Mouse (Mus musculus): ENCODE measurements around the gene Hs1bp3.
A peak's percentile ranks its signal among the peaks of the same experiment; 100 is the strongest.

Hs1bp3 gene

DNA sequence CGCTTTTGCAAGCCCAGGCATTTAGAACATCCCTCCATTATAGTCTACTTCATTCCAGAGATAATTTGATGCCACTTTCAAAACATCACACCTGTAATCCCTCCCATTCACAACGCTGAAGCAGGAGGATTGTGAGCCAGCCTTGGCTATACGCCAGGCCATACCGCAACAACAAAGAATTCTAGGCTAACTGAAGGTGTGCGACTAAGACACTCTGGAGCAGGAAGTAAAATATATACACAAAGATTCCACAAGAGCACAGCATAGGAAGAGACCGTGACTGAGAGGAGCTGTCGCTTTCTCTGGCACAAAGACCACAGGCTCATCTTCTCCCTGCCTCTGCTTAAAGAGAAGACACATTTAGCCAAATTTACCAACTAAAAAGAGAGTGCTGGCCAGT is 49.2 kb downstream of the Hs1bp3 start:
- DNase-seq (ENCODE audit: low read depth) = no peak

DNA sequence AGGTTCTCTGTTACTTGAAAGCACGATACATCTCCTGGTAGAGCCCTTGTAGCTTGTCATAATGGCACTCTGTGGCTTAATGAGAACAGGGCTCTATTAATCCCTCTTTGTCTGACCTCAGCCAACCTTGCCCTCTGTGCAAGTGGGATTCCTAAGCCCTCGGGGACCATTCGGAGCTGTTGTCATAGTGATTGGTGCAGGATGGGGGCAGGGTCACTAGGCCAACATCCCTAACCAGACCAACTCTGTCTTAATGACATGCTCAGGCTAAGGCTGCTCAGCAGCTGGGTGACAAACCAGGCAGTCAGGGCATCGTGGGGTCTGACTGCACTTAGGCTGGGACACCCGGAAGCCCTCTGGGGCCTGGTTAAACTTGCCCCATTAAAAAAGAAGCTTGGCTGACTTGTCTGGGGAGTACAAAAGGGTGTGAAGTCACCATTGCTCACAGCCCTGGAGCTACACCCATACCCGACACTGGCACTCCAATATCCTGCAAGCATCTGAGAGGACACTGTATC is 51.1 kb downstream of the Hs1bp3 start:
- DNase-seq (ENCODE audit: low read depth) = no peak

DNA sequence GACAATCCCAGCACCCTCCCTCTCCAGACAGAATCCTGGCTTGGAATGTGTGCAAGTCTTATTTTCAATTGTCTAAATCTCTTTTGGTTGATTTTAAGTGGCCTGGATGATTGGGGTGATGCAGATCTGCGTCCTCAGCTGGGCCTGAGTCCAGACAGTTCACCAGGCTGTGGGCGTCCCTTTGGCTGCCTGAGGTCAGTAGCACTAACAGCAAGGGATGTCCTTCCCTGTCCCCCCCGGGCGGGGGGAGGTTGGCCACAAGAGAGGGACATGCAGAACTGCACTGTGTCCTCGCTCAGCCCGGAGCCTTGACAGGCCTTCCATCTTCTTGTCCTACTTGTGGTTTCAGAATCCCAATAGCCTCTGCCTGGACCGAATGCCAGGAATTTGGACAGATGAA is 52.1 kb downstream of the Hs1bp3 start:
- no peak for DNase-seq (ENCODE audit: low read depth)

DNA sequence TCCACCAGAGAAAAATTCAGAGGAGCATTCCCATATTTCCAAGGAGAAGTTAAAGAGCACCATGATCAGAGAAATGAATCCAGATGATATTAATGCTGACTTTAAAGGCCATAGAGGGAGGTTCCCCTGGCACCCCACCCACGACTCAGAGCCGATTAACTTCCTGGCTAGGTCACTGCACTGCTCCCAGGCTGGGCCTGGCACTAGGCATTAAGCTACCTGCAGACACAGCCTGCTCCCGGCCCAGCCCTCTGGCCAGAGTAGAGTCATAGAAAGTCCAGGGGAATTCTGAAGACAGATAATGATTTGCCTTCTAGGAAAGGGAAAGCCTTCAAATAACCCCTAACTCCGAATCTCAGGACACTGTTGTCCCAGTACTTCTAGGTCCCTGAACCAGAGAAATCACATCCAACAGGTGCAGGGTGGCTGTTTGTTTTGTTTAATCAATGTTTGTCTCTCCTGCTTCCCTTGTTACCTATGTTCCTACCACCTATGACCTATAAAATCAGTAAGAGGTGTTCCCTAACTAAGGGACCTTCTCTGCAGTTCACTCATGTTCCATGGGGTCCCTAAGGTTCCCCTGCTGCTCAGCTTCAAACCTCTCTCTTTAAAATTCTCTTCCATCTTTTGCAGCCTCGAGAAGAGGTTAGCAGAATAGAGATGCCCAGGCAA is 52.8 kb downstream of the Hs1bp3 start:
- DNase-seq (ENCODE audit: low read depth) = no peak

DNA sequence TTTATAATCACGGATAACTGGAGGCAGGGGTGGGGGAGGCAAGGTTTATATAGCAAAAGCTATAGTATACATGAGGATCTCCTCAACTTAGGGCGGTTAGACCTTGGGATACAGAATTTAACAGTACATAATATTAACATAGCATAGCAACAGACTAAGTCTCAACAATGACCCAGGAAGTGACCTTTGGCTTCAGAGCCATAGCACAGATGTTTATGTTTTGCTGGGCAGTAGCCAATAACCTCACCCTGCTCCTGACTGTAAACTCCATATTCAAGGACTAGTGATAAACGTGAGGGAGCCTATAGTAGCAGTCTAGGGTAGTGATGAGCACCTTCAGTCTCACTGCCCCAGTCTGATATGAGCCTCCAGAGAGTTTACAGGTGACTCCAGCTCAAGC is 53.5 kb downstream of the Hs1bp3 start:
- no peak for DNase-seq (ENCODE audit: low read depth)

DNA sequence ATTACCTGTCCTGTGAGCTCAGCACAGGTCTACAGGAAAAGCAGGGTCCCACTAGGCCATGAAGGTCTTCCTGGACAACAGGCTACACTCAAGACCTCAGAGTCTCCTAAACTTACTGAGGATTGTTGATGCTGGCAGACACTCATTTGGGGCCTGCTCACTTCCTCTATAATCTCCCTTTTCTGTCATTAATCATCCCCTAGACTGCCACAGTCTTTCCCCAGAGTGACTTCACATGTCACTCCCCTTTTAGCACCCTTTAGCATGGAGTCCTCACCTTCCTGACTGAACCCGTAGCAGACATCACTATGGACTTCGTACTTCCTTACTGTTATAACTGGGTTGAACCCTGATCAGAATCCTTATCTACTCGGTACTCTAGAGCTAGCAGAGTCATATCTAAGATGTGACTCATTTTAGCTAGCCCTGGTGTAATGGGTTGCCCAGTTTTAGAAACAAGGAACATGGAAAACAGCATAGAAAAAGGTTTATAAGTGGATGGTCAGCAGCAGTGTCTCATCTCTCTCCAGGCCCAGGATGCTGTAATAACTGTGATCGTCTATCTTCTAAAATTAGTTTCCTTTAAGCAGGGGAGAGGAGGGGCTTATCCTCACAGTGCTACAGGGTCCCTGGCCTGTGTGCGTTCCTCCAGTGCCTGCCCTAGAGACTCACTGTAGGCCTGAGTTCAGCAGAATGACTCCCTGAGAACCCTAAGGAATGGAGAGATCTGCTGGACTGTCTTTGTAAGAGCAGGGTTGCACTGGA is 58.7 kb downstream of the Hs1bp3 start:
- no peak for DNase-seq (ENCODE audit: low read depth)

DNA sequence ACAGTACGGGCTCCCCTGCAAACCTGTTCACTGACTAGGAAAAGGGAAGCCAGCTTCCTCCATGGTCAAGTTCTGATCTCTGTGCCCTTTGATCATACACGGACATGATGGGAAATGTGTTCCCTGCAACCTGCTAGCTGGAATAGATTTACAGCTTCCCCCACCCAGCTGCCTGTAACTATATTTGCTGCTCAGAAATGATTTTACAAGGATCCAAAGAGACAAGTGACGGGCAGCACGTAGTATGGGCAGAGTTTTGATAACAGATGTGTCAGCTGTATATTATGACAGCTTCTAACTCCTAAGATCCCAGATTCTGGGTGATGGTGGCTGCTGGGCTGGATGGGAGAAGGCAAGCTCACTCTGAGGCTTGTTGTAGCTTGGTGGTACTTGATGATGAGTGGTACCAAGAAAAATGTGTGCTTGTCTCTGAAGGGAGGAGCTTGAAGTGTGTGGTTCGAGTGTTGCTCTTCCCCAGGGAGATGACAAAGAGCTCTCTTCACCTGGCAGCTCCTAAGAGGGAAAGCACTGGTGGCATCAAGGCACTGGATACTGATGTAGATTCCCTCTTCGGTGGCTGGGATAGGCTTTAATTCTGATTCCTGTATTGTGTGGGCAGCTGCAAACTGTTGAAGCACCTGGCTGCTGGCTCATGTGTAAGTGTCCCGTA is 59.4 kb downstream of the Hs1bp3 start:
- no peak for DNase-seq (ENCODE audit: low read depth)

DNA sequence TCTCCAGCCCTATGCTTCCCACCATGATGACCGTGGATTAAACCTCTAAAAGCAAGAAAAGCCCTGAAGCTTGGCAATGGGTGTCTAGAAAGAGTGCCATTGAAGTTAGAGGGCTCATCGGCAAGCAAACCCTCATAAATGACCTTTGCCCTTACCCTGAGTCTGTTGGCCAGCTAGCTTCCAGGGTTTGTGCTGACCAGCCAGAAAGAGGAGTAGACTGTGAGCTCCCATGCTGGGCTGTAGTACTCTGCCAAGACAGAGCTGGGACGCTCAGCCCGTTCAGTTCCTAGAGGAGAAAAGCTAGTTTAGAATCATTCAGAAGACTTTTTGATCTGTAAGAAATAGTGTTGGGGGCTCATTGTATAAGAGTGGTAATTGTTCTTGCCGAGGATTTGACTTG is 60.5 kb downstream of the Hs1bp3 start:
- no peak for DNase-seq (ENCODE audit: low read depth)

DNA sequence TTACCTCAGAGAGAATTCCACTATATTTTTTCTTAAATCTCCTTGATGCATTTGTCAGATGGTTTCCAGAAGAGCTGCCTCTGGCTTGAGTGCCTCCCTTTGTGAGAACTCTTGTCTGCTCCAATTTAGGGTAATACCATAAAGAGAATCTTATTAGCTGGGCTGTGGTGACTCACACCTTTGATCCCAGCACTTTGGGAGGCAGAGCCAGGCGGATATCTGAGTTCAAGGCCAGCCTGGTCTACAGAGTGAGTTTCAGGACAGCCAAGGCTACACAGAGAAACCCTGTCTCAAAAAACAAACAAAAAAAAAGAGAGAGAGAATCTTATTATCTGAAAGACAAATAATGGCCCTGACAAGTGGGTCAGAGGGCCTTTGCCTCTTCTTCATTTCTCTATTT is 63.9 kb downstream of the Hs1bp3 start:
- DNase-seq (ENCODE audit: low read depth) = no peak

DNA sequence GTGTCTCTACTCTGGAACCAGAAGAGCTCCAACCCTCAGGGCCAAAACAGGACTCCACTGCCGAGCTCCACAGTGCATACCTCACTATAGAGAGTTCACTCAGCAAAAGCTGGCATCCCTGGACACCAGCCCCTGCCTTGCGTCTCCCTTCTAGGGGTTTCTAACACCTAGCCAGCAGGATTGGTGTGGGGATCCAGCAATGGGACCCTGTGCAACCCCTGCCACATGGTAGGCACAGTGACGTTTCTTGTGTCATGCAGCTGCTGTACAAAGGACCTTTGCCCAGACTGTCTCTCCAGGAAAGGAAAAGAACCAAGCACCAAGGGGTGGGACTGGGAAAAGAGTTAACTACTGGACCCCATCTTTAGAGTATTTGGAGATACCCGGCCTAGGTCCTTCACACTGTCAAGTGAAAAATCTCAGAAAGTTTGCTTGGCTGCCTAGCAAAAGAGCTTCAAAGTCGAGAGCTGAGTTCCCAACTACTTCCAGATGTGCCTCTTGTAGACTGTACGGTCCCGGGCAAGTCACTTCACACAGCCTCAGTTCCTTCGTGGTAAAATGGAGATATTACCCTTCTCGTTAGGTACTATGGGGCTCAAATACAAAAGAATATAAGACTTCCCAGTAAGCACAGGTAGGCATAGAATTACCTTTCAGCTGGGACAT is 64.9 kb downstream of the Hs1bp3 start:
- no peak for DNase-seq (ENCODE audit: low read depth)

DNA sequence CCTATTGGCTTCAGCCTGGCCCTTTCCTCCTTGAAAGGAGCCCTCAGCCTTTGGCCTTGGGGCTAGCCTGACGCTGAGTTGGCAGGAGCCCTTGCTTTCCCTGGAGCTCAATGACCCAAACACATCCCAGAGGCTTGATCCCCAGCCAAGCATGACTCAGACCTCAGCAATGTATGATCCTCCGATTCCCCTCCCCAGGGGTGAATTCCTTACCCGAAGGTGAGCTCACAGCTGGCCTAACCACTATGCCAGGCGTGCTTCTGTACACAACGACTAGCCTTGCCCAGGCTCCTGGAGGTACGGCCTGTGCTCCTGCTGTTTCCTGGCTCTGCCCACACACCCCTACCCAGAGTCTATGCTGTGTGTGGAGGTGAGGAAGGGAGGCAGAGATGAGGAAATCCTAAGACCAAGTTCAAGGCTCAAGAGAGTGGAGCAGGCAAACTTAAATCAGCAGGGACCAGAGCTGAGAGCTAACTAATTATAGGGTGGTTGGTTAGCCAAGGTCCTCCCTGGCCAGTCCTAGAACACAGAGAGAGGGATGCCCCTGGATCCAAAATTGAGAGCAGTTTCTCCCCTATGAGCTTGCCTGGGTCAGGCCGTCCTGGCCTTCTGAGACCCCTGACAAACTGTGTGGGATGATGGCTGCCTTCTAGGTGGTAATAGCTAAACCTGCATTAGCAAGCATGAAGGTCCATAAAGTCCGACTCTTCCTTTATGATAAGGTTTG is 66.7 kb downstream of the Hs1bp3 start:
- DNase-seq (ENCODE audit: low read depth) = peak; percentile 77

DNA sequence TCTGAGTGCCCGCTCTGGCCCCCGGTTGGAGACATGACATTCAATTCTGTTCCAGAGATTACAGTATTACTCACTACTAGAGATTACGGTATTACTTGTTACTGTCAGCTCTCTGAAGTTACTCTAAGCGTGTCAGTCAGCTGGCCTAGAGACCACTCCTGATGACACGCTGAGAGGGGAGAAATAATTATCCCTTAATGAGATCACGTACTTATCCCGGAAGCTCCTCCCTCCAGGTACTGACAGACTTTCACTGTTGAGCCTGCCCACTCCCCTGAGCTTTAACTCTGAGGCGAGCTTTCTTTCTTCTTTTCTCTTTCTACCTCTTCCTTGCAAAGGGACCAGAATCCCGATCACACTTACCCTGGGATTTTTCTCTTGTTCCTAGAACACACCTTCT is 67.7 kb downstream of the Hs1bp3 start:
- DNase-seq (ENCODE audit: low read depth) = no peak

DNA sequence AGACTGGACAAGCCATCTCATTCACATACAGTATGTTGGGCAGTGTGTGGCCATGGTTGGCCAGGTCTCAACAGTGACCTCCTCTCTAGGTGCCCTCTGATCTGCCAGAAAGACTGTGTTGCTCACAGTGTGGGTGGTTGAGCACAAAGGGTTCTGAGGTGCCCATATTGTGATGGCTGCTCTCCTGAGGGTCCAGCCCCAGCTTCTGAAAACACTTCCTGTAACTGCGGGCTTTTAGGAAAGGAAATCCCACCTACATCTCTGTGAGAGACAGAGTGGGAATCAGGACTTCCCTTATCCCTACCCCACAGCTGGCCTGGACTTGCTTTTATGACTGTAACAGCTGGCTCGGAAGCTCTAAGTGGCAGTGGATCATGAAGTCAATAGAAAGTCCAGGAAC is 68.7 kb downstream of the Hs1bp3 start:
- DNase-seq (ENCODE audit: low read depth) = no peak

DNA sequence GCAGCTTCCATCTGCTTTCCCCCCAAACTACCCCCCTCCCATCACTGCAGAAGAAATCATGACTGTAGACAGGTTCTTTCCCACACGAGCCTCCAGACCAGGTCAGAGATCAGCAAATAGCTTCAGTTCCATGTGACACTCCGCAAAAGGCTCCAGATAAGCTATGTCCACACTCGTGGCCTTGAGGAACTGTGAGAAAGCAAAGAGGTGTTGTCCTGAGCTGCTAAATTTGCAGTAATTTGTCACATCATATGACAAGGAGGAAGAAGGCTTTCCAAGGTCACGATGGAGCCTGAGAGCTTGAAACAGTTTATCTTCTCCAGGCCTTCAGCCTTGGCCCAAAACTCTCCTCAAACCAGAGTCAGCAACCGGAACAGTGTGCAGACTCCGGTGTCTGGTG is 70.6 kb downstream of the Hs1bp3 start:
- no peak for DNase-seq (ENCODE audit: low read depth)

DNA sequence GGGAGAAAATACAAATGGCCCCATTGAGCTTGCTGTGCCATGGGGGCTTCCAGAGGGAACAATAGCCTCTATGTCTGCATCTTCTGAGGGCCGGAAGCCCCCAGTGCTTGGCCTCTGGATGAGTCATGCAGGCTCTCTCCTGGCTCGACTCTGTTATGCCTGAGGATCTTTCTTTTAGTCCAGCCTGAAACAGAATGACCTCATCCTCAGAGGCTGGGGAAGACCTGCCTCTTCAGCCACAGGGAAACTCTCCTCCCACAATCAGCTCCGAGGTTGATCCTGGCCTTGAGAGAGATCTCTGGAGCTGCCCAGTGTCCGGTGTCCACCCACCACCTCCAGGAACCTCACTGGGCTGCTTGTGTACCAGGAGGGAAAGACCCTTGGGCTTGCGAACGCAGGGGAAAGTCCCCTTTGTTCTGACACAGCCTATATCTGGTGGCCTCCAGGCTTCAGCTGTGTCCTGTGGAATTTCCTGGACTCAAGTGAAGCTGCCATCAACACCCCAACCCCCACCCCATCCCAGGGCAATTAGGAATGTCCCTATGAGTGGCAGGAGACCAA is 73.3 kb downstream of the Hs1bp3 start:
- peak; percentile 58 for DNase-seq (ENCODE audit: low read depth)

DNA sequence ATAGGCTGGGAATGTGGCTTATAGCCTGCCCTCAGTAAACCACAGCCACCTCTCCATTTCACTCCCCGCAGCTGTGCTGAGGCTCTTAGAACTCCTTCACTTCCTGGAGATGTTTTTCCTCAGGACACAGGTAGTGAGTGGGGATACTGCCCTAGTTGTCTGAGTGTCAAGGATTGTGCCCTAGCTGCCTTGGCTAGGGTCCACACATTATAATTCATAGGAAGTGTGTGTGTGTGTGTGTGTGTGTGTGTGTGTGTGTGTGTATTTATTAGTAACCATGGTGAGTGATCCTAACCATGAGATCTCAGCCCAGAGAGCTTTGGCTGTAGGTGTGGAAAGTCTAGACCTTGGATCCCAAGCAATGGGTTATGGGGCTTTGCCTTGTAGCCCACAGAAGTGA is 74.0 kb downstream of the Hs1bp3 start:
- no peak for DNase-seq (ENCODE audit: low read depth)

DNA sequence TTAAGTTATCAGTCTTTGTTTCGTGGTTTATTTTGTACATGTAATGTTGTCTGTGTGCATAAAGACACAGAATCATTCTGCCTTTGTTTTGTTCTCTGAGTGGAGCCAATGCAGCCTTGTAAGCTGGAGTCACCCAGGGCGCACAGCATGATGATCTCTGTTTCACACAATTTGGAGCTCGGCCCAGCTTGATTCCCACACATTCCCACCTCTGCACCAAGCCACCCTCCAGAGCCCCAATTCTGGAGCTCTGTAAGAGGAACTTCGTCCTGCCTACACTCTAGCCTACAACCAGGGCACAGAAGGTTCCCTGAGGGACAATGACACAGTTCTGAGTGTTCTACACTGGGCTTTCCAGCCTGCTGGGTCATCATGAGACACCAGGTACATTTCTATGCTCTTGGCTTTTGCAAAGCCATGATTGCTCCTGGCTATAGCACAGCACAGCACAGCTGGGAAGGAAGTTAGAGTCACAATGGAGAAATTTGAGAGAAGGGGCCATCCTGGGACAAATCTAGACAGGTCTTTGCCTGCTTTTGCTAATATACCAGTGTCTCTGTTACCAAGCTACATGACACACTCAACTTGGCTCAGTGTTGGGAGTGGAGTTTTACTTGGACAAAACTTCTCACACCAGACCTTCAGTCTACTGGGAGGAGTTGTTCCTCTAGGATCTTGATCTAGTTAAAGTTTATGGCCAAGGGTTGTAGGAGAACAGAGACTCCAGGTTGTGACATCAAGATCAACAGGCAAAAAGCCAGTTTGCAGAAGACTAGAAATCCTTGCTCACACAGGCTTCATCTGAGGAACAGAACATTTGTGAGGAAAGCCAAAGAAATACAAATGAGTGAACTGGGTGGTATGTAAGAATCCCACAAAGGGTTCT is 75.5 kb downstream of the Hs1bp3 start:
- no peak for DNase-seq (ENCODE audit: low read depth)

DNA sequence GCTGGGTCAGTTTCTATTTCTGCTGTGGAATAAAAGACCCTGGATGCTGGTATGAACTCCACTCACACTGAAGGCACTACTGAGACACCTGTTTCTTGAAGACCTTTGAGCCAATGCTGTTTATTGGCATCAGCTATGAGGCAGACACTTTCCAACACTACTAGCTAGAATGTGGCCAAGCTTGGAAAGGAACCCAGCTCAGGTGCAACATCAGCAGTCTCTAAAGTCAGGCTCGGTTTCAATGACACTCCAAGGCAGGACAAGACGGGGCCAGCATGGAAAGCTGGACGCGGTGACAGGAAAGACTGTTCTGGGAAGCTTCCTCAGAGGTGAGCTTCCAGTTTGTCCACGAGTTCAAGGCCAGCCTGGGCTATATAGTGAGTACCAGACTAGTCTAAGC is 80.0 kb downstream of the Hs1bp3 start:
- no peak for DNase-seq (ENCODE audit: low read depth)

All from fibroblast of lung, adult 2 months (primary cell).